Mouse (Mus musculus): Measurements from ENCODE around the gene Cbx2.

DNA sequence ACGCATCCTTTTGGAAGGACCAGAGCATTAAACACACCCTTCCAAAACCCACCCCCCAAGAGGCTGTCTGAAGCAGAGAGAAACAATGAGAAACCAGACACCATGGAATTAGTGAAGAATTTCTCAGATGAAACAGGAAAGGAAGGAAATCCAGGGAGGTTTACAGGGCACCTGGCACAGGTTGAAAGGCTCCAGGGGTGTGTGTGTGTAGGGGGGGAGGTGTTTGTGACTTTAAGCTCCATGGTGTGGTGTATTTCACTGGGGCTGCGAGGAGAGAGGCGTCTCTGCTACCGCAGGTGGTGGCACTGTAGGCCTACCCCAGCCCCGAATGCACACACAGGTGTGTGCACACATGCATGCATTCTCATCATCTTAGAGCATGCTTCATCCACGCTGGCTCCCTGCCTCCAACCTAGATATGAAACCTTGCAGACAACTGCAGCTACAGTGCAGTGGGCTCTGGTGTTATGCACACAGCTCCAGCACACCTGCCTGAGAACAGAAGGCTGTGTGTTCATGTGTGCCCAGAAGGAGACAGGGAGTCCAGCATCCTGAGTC lies 51.2 kb downstream of the Cbx2 start:
- TF ChIP-seq POLR2A (IDR thresholded peaks at IDR 0.05; ENCODE audit: control insufficient read depth, extremely low read depth, insufficient read depth, low read length, poor library complexity) (no peak), CTCF (IDR thresholded peaks at IDR 0.05; ENCODE audit: borderline replicate concordance, control insufficient read depth, extremely low read depth, insufficient read depth, low read length, poor library complexity) (no peak)
